Comparison of ENCODE assay signal across 8 mouse cellular contexts in genomic region chr7:16294837-16295236, GRCm38 (mm10). TPM values are rescaled to one million over a fixed set of nuclear protein-coding genes. Genes with fewer than 3 reads are reported as not detected.
A peak's percentile ranks its signal among the peaks of the same experiment; 100 is the strongest.
DNase-seq lines count a peak whose midpoint lies in the region; ATAC-seq lines count a peak whose summit lies in the region.

No protein-coding gene starts in this region.

- WGBS in forebrain, embryonic 13.5 days, result 0% methylated on average over 23 of the region's 23 CpGs
- WGBS in neural tube, embryonic 14.5 days, result 1% methylated on average over 23 of the region's 23 CpGs

- peak overlapping the region; percentile 96 for H3K4me2 ChIP-seq in forebrain, embryonic 13.5 days
- H3K4me2 ChIP-seq in neural tube, embryonic 14.5 days (ENCODE audit: low read depth, low read length), result peak overlapping the region; percentile 82

- no peaks in the 10 kb centered on the region for H3K27me3 ChIP-seq in forebrain, embryonic 13.5 days
- no peaks in the 10 kb centered on the region for H3K27me3 ChIP-seq in neural tube, embryonic 14.5 days (ENCODE audit: control insufficient read depth, insufficient read depth, low read length)

- H3K4me1 ChIP-seq in forebrain, embryonic 13.5 days, result peaks cover 35% of the 10 kb centered on the region
- H3K4me1 ChIP-seq in neural tube, embryonic 14.5 days (ENCODE audit: control insufficient read depth, insufficient read depth, low read length), result peaks cover 20% of the 10 kb centered on the region

- H3K9ac ChIP-seq in forebrain, embryonic 13.5 days, result peak overlapping the region; percentile 50
- peak overlapping the region; percentile 41 for H3K9ac ChIP-seq in neural tube, embryonic 14.5 days (replicated peaks; ENCODE audit: low read depth, low read length)

- ATAC-seq in cerebellum, adult (ENCODE audit: insufficient number of reproducible peaks, low FRiP score, low TSS enrichment), result peak; percentile 77
- peak; percentile 66 for ATAC-seq in forebrain, embryonic 13.5 days
- ATAC-seq in neural tube, embryonic 14.5 days (ENCODE audit: low read depth), result peak; percentile 68

- no peaks in the 10 kb centered on the region for H3K9me3 ChIP-seq in forebrain, embryonic 13.5 days (replicated peaks)
- H3K9me3 ChIP-seq in neural tube, embryonic 14.5 days (ENCODE audit: control insufficient read depth, low read length), result no peaks in the 10 kb centered on the region

- H3K27ac ChIP-seq in forebrain, embryonic 13.5 days, result peak overlapping the region; percentile 63
- peak overlapping the region; percentile 81 for H3K27ac ChIP-seq in neural tube, embryonic 14.5 days (ENCODE audit: low read depth, low read length)

- H3K36me3 ChIP-seq in forebrain, embryonic 13.5 days (ENCODE audit: poor library complexity, severe bottlenecking), result no peaks in the 10 kb centered on the region
- no peaks in the 10 kb centered on the region for H3K36me3 ChIP-seq in neural tube, embryonic 14.5 days (ENCODE audit: control insufficient read depth, insufficient read depth, low read length)

- H3K4me3 ChIP-seq in forebrain, embryonic 13.5 days, result peak overlapping the region; percentile 53
- peak overlapping the region; percentile 34 for H3K4me3 ChIP-seq in neural tube, embryonic 14.5 days (ENCODE audit: low read depth, low read length)

- intact Hi-C loops in heart, postnatal 10 days (cut with DNase I), result loop anchor here (1.0 to 5.0 kb wide), 5 partner anchors 17 to 317 kb away; partner anchors contain the start of gene Arhgap35

- peak; percentile 90 for DNase-seq in ES-CJ7 (ENCODE audit: low read depth, low spot score)
- DNase-seq in heart, postnatal 10 days, result peak; percentile 97 to 98
- DNase-seq in kidney, postnatal 4 days, result peak; percentile 96 to 97
- DNase-seq in lung, adult 18-20 months, result peak; percentile 95 to 96
- DNase-seq in testis, postnatal 10 days (ENCODE audit: low spot score), result peak; percentile 95

RNA-seq across cellular contexts. Expression of gene Ccdc9, which starts 8.2 kb away (rescaled TPM):
- 25.2 and 32.2 TPM in 2 replicates for polyA plus RNA-seq in forebrain, embryonic 13.5 days (2015; fragmentation: Nextera tagmentation; extraction: Ambion mirVana)
- 10 to 100 TPM; 38.2 to 39.1 TPM for total RNA-seq in heart, postnatal 10 days (2021)
- 14.8 and 15.8 TPM in 2 replicates for polyA plus RNA-seq in neural tube, embryonic 14.5 days (2014; fragmentation: Nextera tagmentation; extraction: Ambion mirVana)

RNA-seq across cellular contexts. Expression of gene Bbc3, which starts 13.4 kb away (rescaled TPM):
- 10.0 and 12.2 TPM in 2 replicates for polyA plus RNA-seq in forebrain, embryonic 13.5 days (2015; fragmentation: Nextera tagmentation; extraction: Ambion mirVana)
- total RNA-seq in heart, postnatal 10 days (2021), result 1 to 10 TPM; 9.5 to 9.8 TPM
- 13.7 and 19.7 TPM in 2 replicates for polyA plus RNA-seq in neural tube, embryonic 14.5 days (2014; fragmentation: Nextera tagmentation; extraction: Ambion mirVana)

RNA-seq across cellular contexts. Expression of gene Inafm1, which starts 21.4 kb away (rescaled TPM):
- polyA plus RNA-seq in forebrain, embryonic 13.5 days (2015; fragmentation: Nextera tagmentation; extraction: Ambion mirVana), result 14.0 and 15.5 TPM in 2 replicates
- total RNA-seq in heart, postnatal 10 days (2021), result 10 to 100 TPM; 15.6 to 15.7 TPM
- polyA plus RNA-seq in neural tube, embryonic 14.5 days (2014; fragmentation: Nextera tagmentation; extraction: Ambion mirVana), result 45.1 and 58.6 TPM in 2 replicates

RNA-seq across cellular contexts. Expression of gene C5ar1, which starts 35.5 kb away (rescaled TPM):
- polyA plus RNA-seq in forebrain, embryonic 13.5 days (2015; fragmentation: Nextera tagmentation; extraction: Ambion mirVana), result 0.57 and 1.2 TPM in 2 replicates
- 1 to 10 TPM; 4.6 to 4.8 TPM for total RNA-seq in heart, postnatal 10 days (2021)
- 0.83 and 2.6 TPM in 2 replicates for polyA plus RNA-seq in neural tube, embryonic 14.5 days (2014; fragmentation: Nextera tagmentation; extraction: Ambion mirVana)

RNA-seq across cellular contexts. Expression of gene C5ar2, which starts 50.9 kb away (rescaled TPM):
- polyA plus RNA-seq in forebrain, embryonic 13.5 days (2015; fragmentation: Nextera tagmentation; extraction: Ambion mirVana), result 0.06 TPM in 1 of 2 replicates, not detected in the other
- total RNA-seq in heart, postnatal 10 days (2021), result under 1 TPM; 0.38 to 0.50 TPM
- polyA plus RNA-seq in neural tube, embryonic 14.5 days (2014; fragmentation: Nextera tagmentation; extraction: Ambion mirVana), result 0.05 and 0.10 TPM in 2 replicates

Comparison
In these comparisons a context has a peak if more than half of its experiments do, and no peak if none do; other contexts are left out.
1. Peak in every context shown above with its lines: DNase-seq, ATAC-seq, H3K4me3 ChIP-seq and H3K27ac ChIP-seq.